Mouse (Mus musculus) myocyte (in vitro differentiated cells): ENCODE data around the gene Gabbr1.

ENCODE experiments used
- POLR2A ChIP-seq: IDR thresholded peaks from one replicate; pipeline ENCODE4 v1.6.1; 2011; ENCODE audit warnings: low read depth, mild to moderate bottlenecking, control low read depth, moderate library complexity; ENCODE audit not compliant: insufficient read length
- POLR2AphosphoS2 ChIP-seq: IDR thresholded peaks from one replicate; pipeline ENCODE4 v1.6.1; 2011; ENCODE audit warnings: low read depth, control low read depth; ENCODE audit not compliant: insufficient read length
- USF1 ChIP-seq: IDR thresholded peaks from one replicate; pipeline ENCODE4 v1.6.1; 2011; ENCODE audit warnings: low read depth, mild to moderate bottlenecking, control low read depth, moderate library complexity

GRCm38 (mm10) chr17:37093289-37093688 is 47.5 kb downstream of the Gabbr1 start:
- TF ChIP-seq POLR2AphosphoS2 (no peak), POLR2A (no peak), USF1 (no peak)
